Mouse (Mus musculus): ENCODE data around the gene Rgs16. TPM values are rescaled to one million over a fixed set of nuclear protein-coding genes. Genes with fewer than 3 reads are reported as not detected.

The Rgs16 gene
- polyA plus RNA-seq, 1 experiment = 3.1 TPM

GRCm38 (mm10) chr1:153751763-153752301 is 11.7 kb downstream of the Rgs16 start:
- peak overlapping the region; percentile 91 for H3K4me3 ChIP-seq (ENCODE audit: control insufficient read depth, insufficient read depth, low read length)
- no peaks in the 10 kb centered on the region for H3K27me3 ChIP-seq (ENCODE audit: control insufficient read depth, insufficient read depth, low read length)
- TF ChIP-seq POLR2A (IDR thresholded peaks at IDR 0.05; ENCODE audit: control insufficient read depth, extremely low read depth, insufficient read depth, low read length, poor library complexity) (peak; percentile 44), CTCF (IDR thresholded peaks at IDR 0.05; ENCODE audit: borderline replicate concordance, control insufficient read depth, extremely low read depth, insufficient read depth, low read length, poor library complexity) (no peak)
- H3K36me3 ChIP-seq (ENCODE audit: control insufficient read depth, insufficient read depth, low read length) = peaks cover 8% of the 10 kb centered on the region; the same call in 1 of the 2 replicates
- peaks cover 38% of the 10 kb centered on the region for H3K4me1 ChIP-seq (replicated peaks; ENCODE audit: control insufficient read depth, insufficient read depth, low read length)
- peak; percentile 54 for DNase-seq
- H3K27ac ChIP-seq (ENCODE audit: control insufficient read depth, insufficient read depth, low read length) = peak overlapping the region; percentile 94
- WGBS = 2% methylated on average over 13 of the region's 13 CpGs

DNA sequence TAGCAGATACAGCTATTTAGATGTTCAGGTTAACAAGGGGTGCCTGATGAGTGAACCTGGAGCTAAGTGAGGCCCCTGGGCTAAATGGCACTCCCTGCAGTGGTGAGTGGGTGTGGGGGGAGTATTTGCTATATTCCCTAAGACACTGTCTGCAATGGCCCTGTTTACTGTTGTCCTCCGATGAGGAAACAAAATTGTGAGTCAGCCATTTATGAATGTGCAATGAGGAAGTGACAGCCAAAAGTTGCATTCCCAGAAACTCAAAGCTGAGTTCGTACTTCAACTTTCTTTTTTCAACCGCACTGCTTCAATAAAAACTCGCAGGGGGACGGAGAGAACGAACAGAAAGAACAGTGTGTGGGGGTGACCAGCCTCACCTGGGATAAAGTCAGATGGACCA is 12.4 kb downstream of the Rgs16 start:
- Histone ChIP-seq H3K27ac (ENCODE audit: control insufficient read depth, insufficient read depth, low read length) (peak overlapping the region; percentile 94), H3K36me3 (ENCODE audit: control insufficient read depth, insufficient read depth, low read length) (peaks cover 8% of the 10 kb centered on the region; the same call in 1 of the 2 replicates), H3K4me1 (replicated peaks; ENCODE audit: control insufficient read depth, insufficient read depth, low read length) (peaks cover 38% of the 10 kb centered on the region), H3K4me3 (ENCODE audit: control insufficient read depth, insufficient read depth, low read length) (peak overlapping the region; percentile 91), H3K27me3 (ENCODE audit: control insufficient read depth, insufficient read depth, low read length) (no peaks in the 10 kb centered on the region)
- no peak for DNase-seq
- WGBS = 5% methylated on average over 6 of the region's 6 CpGs
- TF ChIP-seq CTCF (IDR thresholded peaks at IDR 0.05; ENCODE audit: borderline replicate concordance, control insufficient read depth, extremely low read depth, insufficient read depth, low read length, poor library complexity) (no peak), POLR2A (IDR thresholded peaks at IDR 0.05; ENCODE audit: control insufficient read depth, extremely low read depth, insufficient read depth, low read length, poor library complexity) (no peak)

DNA sequence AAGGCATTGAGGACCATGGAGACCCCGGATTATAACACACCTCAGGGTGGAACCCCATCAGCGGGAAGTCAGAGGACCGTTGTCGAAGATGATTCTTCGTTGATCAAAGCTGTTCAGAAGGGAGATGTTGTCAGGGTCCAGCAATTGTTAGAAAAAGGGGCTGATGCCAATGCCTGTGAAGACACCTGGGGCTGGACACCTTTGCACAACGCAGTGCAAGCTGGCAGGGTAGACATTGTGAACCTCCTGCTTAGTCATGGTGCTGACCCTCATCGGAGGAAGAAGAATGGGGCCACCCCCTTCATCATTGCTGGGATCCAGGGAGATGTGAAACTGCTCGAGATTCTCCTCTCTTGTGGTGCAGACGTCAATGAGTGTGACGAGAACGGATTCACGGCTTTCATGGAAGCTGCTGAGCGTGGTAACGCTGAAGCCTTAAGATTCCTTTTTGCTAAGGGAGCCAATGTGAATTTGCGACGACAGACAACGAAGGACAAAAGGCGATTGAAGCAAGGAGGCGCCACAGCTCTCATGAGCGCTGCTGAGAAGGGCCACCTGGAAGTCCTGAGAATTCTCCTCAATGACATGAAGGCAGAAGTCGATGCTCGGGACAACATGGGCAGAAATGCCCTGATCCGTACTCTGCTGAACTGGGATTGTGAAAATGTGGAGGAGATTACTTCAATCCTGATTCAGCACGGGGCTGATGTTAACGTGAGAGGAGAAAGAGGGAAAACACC is 13.7 kb downstream of the Rgs16 start:
- TF ChIP-seq POLR2A (IDR thresholded peaks at IDR 0.05; ENCODE audit: control insufficient read depth, extremely low read depth, insufficient read depth, low read length, poor library complexity) = no peak
- no peak for TF ChIP-seq CTCF (IDR thresholded peaks at IDR 0.05; ENCODE audit: borderline replicate concordance, control insufficient read depth, extremely low read depth, insufficient read depth, low read length, poor library complexity)
- Histone ChIP-seq H3K4me1 (replicated peaks; ENCODE audit: control insufficient read depth, insufficient read depth, low read length) (peaks cover 31% of the 10 kb centered on the region), H3K4me3 (ENCODE audit: control insufficient read depth, insufficient read depth, low read length) (no peak overlapping the region), H3K27me3 (ENCODE audit: control insufficient read depth, insufficient read depth, low read length) (no peaks in the 10 kb centered on the region), H3K27ac (ENCODE audit: control insufficient read depth, insufficient read depth, low read length) (no peak overlapping the region), H3K36me3 (ENCODE audit: control insufficient read depth, insufficient read depth, low read length) (peaks cover 16% of the 10 kb centered on the region)
- no peak for DNase-seq
- WGBS = 95% methylated on average over 25 of the region's 25 CpGs

DNA sequence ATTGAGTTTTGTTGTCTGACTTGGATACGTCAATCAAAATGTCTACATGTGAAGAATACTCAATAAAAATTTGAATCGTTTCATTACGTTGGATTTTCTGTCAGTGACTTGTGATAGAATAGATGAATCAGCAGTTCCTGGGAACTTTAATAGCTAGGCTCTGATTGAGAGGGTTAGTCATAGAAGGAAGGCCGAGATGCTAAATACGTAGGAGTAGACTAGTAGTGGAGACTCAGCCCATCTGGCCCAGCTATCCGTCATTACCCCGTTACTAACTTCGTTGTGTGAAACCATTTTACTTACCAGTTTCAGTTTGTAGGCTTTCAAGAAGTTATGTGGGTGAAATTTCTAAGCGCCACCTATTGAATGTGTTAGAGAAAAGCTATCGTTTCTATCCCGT is 24.0 kb downstream of the Rgs16 start:
- no peaks in the 10 kb centered on the region for H3K27me3 ChIP-seq (ENCODE audit: control insufficient read depth, insufficient read depth, low read length)
- no peak overlapping the region for H3K4me3 ChIP-seq (ENCODE audit: control insufficient read depth, insufficient read depth, low read length)
- WGBS = 88% methylated on average over 11 of the region's 11 CpGs

DNA sequence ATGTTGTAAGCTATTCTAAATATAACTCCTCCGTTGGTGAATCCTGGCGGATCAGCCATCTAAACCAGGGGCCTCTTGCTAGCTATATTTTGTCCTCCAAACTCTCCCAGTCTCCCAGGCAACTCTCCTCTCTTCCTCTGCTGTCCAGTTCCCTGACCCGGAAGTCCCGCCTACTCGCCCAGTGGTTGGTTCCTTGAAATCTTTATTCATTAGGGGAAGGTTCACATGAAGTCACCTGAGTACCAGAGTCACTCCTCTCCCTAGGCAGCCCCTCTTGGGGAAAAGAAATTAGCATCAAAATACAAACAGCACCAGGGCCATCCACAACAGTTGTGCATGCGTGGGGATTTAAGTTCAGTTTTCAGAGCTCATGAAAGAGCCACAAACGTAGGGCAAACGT is 26.1 kb downstream of the Rgs16 start:
- Histone ChIP-seq H3K27ac (ENCODE audit: control insufficient read depth, insufficient read depth, low read length) (no peak overlapping the region), H3K4me3 (ENCODE audit: control insufficient read depth, insufficient read depth, low read length) (no peak overlapping the region), H3K27me3 (ENCODE audit: control insufficient read depth, insufficient read depth, low read length) (no peaks in the 10 kb centered on the region), H3K36me3 (ENCODE audit: control insufficient read depth, insufficient read depth, low read length) (peaks cover 10% of the 10 kb centered on the region), H3K4me1 (replicated peaks; ENCODE audit: control insufficient read depth, insufficient read depth, low read length) (peaks cover 5% of the 10 kb centered on the region; the same call in 1 of the 2 replicates)
- 91% methylated on average over 8 of the region's 8 CpGs for WGBS
- TF ChIP-seq CTCF (IDR thresholded peaks at IDR 0.05; ENCODE audit: borderline replicate concordance, control insufficient read depth, extremely low read depth, insufficient read depth, low read length, poor library complexity) (no peak), POLR2A (IDR thresholded peaks at IDR 0.05; ENCODE audit: control insufficient read depth, extremely low read depth, insufficient read depth, low read length, poor library complexity) (no peak)
- no peak for DNase-seq

More for the DNA sequence above, 24.0 kb downstream of the Rgs16 start:
- DNase-seq = no peak
- H3K27ac ChIP-seq (ENCODE audit: control insufficient read depth, insufficient read depth, low read length) = no peak overlapping the region
- no peak for TF ChIP-seq CTCF (IDR thresholded peaks at IDR 0.05; ENCODE audit: borderline replicate concordance, control insufficient read depth, extremely low read depth, insufficient read depth, low read length, poor library complexity)
- no peak for TF ChIP-seq POLR2A (IDR thresholded peaks at IDR 0.05; ENCODE audit: control insufficient read depth, extremely low read depth, insufficient read depth, low read length, poor library complexity)
- peaks cover 3% of the 10 kb centered on the region; the same call in 1 of the 2 replicates for H3K4me1 ChIP-seq (replicated peaks; ENCODE audit: control insufficient read depth, insufficient read depth, low read length)
- H3K36me3 ChIP-seq (ENCODE audit: control insufficient read depth, insufficient read depth, low read length) = peaks cover 31% of the 10 kb centered on the region

DNA sequence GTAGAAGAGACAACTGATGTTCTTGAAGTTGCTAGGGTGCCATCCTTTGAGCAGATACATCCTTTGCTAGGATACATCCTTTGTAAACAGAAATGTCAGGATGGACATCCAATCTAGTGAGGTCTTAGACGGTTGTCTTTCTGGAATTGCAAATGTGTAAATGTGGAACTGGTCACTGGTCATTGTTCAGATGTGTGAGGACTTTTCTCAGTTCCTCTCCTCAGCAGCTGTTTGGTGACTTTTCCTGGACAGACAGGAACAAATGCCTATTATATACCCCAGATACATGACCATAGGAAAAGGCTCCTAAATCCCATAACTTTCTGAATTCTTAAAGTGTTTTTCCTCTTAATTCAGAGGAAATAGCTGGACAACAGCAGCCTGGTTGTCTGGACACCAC is 27.1 kb downstream of the Rgs16 start:
- 87% methylated on average over 1 of the region's 1 CpGs for WGBS
- TF ChIP-seq POLR2A (IDR thresholded peaks at IDR 0.05; ENCODE audit: control insufficient read depth, extremely low read depth, insufficient read depth, low read length, poor library complexity) (no peak), CTCF (IDR thresholded peaks at IDR 0.05; ENCODE audit: borderline replicate concordance, control insufficient read depth, extremely low read depth, insufficient read depth, low read length, poor library complexity) (no peak)

More for the DNA sequence above, 27.1 kb downstream of the Rgs16 start:
- Histone ChIP-seq H3K4me1 (replicated peaks; ENCODE audit: control insufficient read depth, insufficient read depth, low read length) (peaks cover 5% of the 10 kb centered on the region; the same call in 1 of the 2 replicates), H3K27ac (ENCODE audit: control insufficient read depth, insufficient read depth, low read length) (no peak overlapping the region), H3K27me3 (ENCODE audit: control insufficient read depth, insufficient read depth, low read length) (no peaks in the 10 kb centered on the region), H3K4me3 (ENCODE audit: control insufficient read depth, insufficient read depth, low read length) (no peak overlapping the region), H3K36me3 (ENCODE audit: control insufficient read depth, insufficient read depth, low read length) (peaks cover under 1% of the 10 kb centered on the region)
- DNase-seq = no peak
